Mouse (Mus musculus): ENCODE measurements around the gene Zfp764. TPM values are rescaled to one million over a fixed set of nuclear protein-coding genes. Genes with fewer than 3 reads are reported as not detected.
"Not testable (repeated sequence)": the region's sequence is repeated elsewhere in the genome, so short reads cannot be mapped to it uniquely, and the experiment has no call there.

Zfp764 gene
- polyA plus RNA-seq (2012; rRNA removed): 3.4 and 3.9 TPM in 2 replicates

- H3K27ac ChIP-seq (ENCODE audit: insufficient read depth, low read length): 0 out of 2 replicates have a peak within 1 kb of the TSS, but pooled peaks have one; percentile 30
- TF ChIP-seq CTCF (IDR thresholded peaks at IDR 0.05; ENCODE audit: extremely low read depth, insufficient read depth, low read length) (peak; percentile 63), POLR2A (IDR thresholded peaks at IDR 0.05; ENCODE audit: extremely low read depth, insufficient read depth, low read length) (peak; percentile 50; the same call in 1 of the 2 replicates)
- peak within 1 kb of the TSS; percentile 48 for H3K4me3 ChIP-seq (ENCODE audit: insufficient read depth, low read length)
- not testable (repeated sequence) for H3K4me1 ChIP-seq (ENCODE audit: control insufficient read depth, insufficient read depth, low read length)
These were observed at the start of gene Zfp764 for GRCm38 (mm10) chr7:127406002-127406987. Zfp764 (minus strand) TSS chr7:127406822.

GRCm38 (mm10) chr7:127454905-127455304 is 48.3 kb upstream of the Zfp764 start:
- TF ChIP-seq CTCF (IDR thresholded peaks at IDR 0.05; ENCODE audit: extremely low read depth, insufficient read depth, low read length): no peak
- Histone ChIP-seq H3K4me1 (ENCODE audit: control insufficient read depth, insufficient read depth, low read length) (peaks cover 4% of the 10 kb centered on the region; the same call in 1 of the 2 replicates), H3K4me3 (ENCODE audit: insufficient read depth, low read length) (no peak overlapping the region), H3K27ac (ENCODE audit: insufficient read depth, low read length) (no peak overlapping the region)

GRCm38 (mm10) chr7:127453056-127453455 is 46.4 kb upstream of the Zfp764 start:
- Histone ChIP-seq H3K4me1 (ENCODE audit: control insufficient read depth, insufficient read depth, low read length) (peaks cover 4% of the 10 kb centered on the region; the same call in 1 of the 2 replicates), H3K27ac (ENCODE audit: insufficient read depth, low read length) (no peak overlapping the region), H3K4me3 (ENCODE audit: insufficient read depth, low read length) (no peak overlapping the region)
- TF ChIP-seq POLR2A (IDR thresholded peaks at IDR 0.05; ENCODE audit: extremely low read depth, insufficient read depth, low read length): no peak
- no peak for TF ChIP-seq CTCF (IDR thresholded peaks at IDR 0.05; ENCODE audit: extremely low read depth, insufficient read depth, low read length)

- H3K27ac ChIP-seq (ENCODE audit: insufficient read depth, low read length): no peak overlapping the region
- no peak for TF ChIP-seq POLR2A (IDR thresholded peaks at IDR 0.05; ENCODE audit: extremely low read depth, insufficient read depth, low read length)
- TF ChIP-seq CTCF (IDR thresholded peaks at IDR 0.05; ENCODE audit: extremely low read depth, insufficient read depth, low read length): no peak
- H3K4me3 ChIP-seq (ENCODE audit: insufficient read depth, low read length): peak overlapping the region; percentile 82; the same call in 1 of the 2 replicates
These were observed 43.3 kb upstream of the Zfp764 start for GRCm38 (mm10) chr7:127449966-127450365.

GRCm38 (mm10) chr7:127448521-127449300 is 42.1 kb upstream of the Zfp764 start, which contains the start of gene Zfp689:
Zfp689 (minus strand) TSS chr7:127449158.
- peak within 1 kb of the TSS; percentile 81 for H3K27ac ChIP-seq (ENCODE audit: insufficient read depth, low read length)
- H3K4me1 ChIP-seq (ENCODE audit: control insufficient read depth, insufficient read depth, low read length): peaks cover 2% of the 10 kb centered on the region; the same call in 1 of the 2 replicates
- TF ChIP-seq POLR2A (IDR thresholded peaks at IDR 0.05; ENCODE audit: extremely low read depth, insufficient read depth, low read length) (peak; percentile 53; the same call in 1 of the 2 replicates), CTCF (IDR thresholded peaks at IDR 0.05; ENCODE audit: extremely low read depth, insufficient read depth, low read length) (no peak)
- H3K4me3 ChIP-seq (ENCODE audit: insufficient read depth, low read length): peak within 1 kb of the TSS; percentile 82

More at GRCm38 (mm10) chr7:127449966-127450365, 43.3 kb upstream of the Zfp764 start:
- H3K4me1 ChIP-seq (ENCODE audit: control insufficient read depth, insufficient read depth, low read length): peaks cover 4% of the 10 kb centered on the region; the same call in 1 of the 2 replicates

GRCm38 (mm10) chr7:127443976-127444375 is 37.4 kb upstream of the Zfp764 start:
- TF ChIP-seq CTCF (IDR thresholded peaks at IDR 0.05; ENCODE audit: extremely low read depth, insufficient read depth, low read length) (no peak), POLR2A (IDR thresholded peaks at IDR 0.05; ENCODE audit: extremely low read depth, insufficient read depth, low read length) (no peak)
- no peaks in the 10 kb centered on the region; the same call in 1 of the 2 replicates for H3K4me1 ChIP-seq (ENCODE audit: control insufficient read depth, insufficient read depth, low read length)
- H3K27ac ChIP-seq (ENCODE audit: insufficient read depth, low read length): no peak overlapping the region
- H3K4me3 ChIP-seq (ENCODE audit: insufficient read depth, low read length): no peak overlapping the region

- TF ChIP-seq POLR2A (IDR thresholded peaks at IDR 0.05; ENCODE audit: extremely low read depth, insufficient read depth, low read length) (no peak), CTCF (IDR thresholded peaks at IDR 0.05; ENCODE audit: extremely low read depth, insufficient read depth, low read length) (no peak)
- Histone ChIP-seq H3K4me3 (ENCODE audit: insufficient read depth, low read length) (no peak overlapping the region), H3K4me1 (ENCODE audit: control insufficient read depth, insufficient read depth, low read length) (no peaks in the 10 kb centered on the region), H3K27ac (ENCODE audit: insufficient read depth, low read length) (no peak overlapping the region)
These were observed 31.1 kb upstream of the Zfp764 start for GRCm38 (mm10) chr7:127437724-127438123.

GRCm38 (mm10) chr7:127435206-127435605 is 28.6 kb upstream of the Zfp764 start:
- Histone ChIP-seq H3K4me3 (ENCODE audit: insufficient read depth, low read length) (no peak overlapping the region), H3K4me1 (ENCODE audit: control insufficient read depth, insufficient read depth, low read length) (no peaks in the 10 kb centered on the region), H3K27ac (ENCODE audit: insufficient read depth, low read length) (no peak overlapping the region)
- TF ChIP-seq CTCF (IDR thresholded peaks at IDR 0.05; ENCODE audit: extremely low read depth, insufficient read depth, low read length) (no peak), POLR2A (IDR thresholded peaks at IDR 0.05; ENCODE audit: extremely low read depth, insufficient read depth, low read length) (no peak)

- Histone ChIP-seq H3K4me1 (ENCODE audit: control insufficient read depth, insufficient read depth, low read length) (no peaks in the 10 kb centered on the region), H3K27ac (ENCODE audit: insufficient read depth, low read length) (no peak overlapping the region), H3K4me3 (ENCODE audit: insufficient read depth, low read length) (no peak overlapping the region)
- TF ChIP-seq CTCF (IDR thresholded peaks at IDR 0.05; ENCODE audit: extremely low read depth, insufficient read depth, low read length) (no peak), POLR2A (IDR thresholded peaks at IDR 0.05; ENCODE audit: extremely low read depth, insufficient read depth, low read length) (no peak)
These were observed 19.7 kb upstream of the Zfp764 start for GRCm38 (mm10) chr7:127426354-127426753.

All from cortical plate, adult 2 months (tissue).